Mouse (Mus musculus): ENCODE measurements around the gene Pacsin1.

The Pacsin1 gene

DNA sequence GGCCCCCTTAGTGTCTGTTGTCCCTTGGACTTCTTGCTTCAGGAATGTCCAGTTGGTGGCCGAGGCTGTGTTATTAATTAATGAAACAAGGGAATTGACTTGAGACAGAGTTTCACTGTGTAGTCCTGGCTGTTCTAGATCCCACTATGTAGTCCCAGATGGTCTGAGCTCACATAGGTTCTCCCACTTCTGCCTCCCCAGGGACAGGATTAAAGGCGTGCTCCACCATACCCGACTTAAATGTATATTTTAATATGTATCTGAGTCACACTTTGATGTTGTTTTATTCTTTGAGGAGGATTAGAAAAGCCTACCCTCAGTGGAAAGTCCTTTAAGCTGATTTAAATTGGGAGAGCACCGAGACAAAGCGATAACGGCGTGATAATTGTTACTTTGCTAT lies 21.0 kb downstream of the Pacsin1 start:
- DNase-seq (ENCODE audit: low read depth in 2 of 2, low spot score in 2 of 2), result no peak

DNA sequence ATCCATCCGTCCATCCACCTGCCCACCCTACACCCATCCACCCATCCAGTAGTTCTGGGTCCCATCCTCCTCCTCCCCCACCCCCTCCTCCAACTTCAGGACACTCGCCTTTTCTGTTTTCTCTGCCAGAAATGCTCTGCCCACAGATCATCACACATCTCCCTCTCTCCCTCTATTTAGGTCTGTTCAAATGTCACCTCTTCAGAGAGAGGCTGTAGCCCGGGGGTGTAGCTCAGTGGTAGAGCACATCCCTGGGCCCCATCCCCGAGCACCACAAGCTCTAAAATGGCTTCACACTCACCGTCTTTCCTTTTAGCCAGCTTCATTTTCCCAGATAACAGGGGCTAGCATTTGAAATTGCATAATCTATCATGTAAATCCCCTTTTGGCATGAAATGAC lies 22.4 kb downstream of the Pacsin1 start:
- DNase-seq (ENCODE audit: low read depth in 2 of 2, low spot score in 2 of 2), result no peak

DNA sequence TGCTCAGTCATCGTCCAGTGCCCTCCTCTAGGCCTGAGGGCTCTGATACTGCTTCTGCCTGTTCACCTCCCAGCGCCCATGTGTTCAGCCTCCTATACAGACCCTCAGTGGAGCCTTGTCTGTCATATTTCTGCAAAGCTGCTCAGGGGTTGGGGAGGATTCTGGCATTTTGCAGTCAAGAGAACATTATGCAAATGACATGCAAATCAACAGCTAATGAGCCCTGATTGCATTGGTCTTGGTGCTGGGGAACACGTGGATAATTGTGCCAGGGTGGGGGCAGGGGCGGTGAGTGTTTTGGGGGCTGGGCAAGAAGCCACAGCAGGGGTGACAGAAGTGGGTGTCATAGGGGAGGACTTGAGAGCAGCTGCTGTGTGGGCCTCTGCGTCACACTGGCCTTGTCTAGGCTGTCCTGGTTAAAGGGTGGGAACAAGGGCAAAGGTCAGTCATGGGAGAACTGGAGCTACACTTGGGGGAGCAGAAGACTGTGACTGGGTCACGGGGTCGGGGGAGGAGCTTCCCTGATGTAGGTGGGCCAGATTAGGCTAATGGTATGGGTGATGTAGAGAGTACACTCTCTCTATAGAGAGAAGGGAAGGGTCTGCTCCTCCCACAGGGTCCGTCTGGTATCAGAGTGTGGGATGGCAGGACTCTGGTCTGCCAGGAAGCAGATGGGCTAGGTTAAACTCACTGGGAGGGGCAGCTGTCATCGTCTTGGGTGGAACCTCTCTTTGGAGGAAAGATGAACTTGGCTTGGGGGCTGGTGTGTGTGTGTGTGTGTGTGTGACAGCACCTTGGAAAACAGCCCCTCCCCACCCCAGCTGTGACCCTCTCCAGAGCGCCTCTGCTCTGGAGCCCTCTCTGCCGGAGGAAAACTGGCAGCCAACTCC lies 23.9 kb downstream of the Pacsin1 start:
- DNase-seq (ENCODE audit: low read depth in 2 of 2, low spot score in 2 of 2), result no peak

DNA sequence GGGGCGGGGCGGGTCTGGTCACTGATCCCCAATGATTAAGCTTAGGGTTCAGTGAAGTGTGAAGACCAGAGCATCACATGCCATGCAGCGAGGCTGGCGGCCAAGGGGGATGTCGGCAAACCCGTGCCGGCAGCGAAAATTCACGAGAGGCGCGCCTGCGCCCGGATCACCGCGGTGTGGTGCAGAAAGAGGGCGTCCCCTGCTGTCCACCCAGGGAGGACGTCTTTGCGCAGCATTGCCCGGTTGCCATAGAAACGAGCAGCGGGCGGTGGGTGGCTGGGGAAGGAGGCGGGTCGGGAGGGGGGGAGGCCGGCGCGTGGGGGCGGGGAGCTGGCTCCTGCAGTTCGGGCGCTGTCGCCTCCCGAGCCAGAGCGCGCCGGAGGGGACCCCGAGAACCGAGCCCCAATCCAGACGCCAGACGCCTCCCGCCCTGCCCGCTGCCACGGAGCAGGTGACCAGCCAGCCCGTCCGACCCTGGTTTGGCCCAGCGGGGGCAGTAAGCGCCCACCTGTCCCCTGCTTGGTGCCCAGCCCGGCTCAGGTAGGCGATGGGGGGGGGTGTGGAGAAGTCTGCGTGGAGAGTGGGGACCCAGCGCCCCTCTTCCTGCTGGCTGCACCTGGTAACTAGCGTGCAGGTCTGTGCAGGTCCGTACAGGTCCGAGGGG lies 29.7 kb downstream of the Pacsin1 start:
- DNase-seq (ENCODE audit: low read depth in 2 of 2, low spot score in 2 of 2), result peak; percentile 17 to 48

DNA sequence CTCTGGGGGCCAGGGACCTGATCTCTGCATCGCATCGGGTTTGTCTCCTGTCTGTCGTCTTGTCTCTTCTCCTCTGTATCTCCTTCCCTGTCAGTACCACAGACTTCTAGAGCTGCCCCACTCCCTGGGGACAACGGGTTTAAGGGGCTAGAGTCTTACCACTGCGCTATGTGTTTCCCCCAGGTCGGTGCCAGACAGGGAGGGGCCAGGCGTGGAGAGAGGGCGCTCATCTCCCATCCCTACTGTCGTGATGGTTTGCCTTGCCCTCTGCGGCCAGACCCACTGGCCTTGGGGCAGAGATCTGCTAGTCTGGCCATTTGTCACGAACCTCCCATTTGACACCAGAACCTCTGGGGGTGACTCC lies 30.2 kb downstream of the Pacsin1 start:
- no peak for DNase-seq (ENCODE audit: low read depth in 2 of 2, low spot score in 2 of 2)

DNA sequence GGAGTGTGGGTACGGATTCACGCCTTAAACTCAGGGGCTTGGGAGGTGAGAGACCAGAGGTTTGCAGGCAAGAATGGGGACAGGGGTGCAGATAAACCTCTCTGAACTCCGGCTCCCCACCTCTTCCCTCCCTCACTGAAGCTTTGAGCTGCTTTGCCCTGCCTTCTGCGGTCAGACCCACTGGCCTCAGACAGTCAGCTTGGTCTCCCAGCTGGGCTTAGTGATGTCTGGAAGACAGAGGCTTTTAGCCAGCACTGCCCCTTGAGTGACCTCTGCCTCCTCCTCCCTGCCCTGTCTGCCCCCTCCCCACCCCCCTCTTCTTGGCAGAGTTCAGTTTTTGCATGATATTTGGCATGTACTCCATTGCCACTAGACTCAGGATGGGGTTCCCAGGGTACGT lies 31.1 kb downstream of the Pacsin1 start:
- DNase-seq (ENCODE audit: low read depth in 2 of 2, low spot score in 2 of 2), result no peak

DNA sequence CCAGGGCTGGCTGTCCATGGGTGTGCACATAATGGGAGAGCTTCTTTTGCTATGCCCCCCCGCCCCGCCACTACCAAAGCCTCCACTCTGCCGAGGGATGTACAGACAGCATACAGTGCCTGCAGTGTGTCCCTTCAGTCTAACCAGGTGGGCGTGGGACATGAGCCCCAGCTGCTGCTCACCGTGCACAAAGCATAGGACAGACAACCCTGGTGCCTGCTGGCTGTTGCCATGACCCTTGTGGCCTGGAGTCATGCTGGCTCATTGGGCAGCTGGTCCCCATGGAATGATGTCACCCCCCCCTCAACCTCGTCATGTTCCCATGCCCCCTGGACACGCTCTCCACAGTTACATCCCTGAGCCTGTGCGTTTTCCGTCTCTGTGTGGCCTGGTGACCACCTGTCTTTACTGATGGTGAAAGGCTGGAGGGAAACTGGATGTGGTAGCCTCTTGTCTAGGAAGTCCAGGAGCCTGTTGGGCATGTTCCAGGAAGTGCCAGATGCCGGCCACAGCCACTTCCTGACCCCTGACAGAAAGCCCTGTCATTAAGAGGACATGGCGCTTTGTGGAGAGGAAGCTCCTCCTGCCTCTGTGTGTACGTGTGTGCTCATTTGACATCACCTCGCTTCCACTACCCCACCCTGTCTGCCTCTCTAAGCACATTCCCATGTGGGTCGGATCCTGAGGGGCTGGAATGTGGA lies 35.8 kb downstream of the Pacsin1 start:
- no peak for DNase-seq (ENCODE audit: low read depth in 2 of 2, low spot score in 2 of 2)

DNA sequence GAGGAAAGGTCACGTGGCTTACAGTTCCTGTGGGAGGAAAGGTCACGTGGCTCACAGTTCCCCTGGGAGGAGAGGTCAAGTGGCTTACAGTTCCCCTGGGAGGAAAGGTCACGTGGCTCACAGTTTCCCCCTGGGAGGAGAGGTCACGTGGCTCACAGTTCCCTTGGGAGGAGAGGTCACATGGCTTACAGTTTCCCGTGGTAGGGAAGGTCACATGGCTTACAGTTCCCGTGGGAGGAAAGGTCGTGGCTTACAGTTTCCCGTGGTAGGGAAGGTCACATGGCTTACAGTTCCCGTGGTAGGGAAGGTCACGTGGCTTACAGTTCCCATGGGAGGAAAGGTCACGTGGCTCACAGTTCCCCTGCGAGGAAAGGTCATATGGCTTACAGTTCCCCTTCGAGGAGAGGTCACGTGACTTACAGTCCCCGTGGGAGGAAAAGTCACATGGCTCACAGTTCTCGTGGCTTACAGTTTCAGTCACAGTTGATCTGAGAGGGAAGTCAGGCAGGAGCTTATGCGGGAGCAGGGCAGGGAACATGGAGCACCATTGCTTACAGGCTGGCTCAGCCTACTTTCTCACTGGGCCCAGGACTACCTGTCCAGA lies 44.4 kb downstream of the Pacsin1 start:
- no peak for DNase-seq (ENCODE audit: low read depth in 2 of 2, low spot score in 2 of 2)

DNA sequence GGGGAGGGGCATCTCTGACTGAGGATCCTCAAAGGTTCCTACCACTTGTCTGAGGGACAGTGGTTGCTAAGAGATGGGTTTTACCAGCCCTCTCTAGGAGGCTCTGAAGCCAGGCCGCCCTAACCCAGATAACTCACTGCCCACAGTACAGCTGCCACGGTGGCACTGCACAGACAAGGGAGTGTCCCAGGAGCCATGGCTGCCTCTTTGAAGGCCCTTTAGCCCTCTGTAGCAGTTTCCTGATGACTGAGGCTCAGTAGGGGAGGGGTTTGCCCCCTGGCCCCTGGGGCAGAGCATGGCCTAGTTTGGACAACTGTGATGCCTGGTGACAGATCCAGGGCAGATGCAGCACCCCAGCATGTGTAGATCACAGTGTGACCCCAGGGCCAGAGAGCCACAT lies 45.5 kb downstream of the Pacsin1 start:
- no peak for DNase-seq (ENCODE audit: low read depth in 2 of 2, low spot score in 2 of 2)

DNA sequence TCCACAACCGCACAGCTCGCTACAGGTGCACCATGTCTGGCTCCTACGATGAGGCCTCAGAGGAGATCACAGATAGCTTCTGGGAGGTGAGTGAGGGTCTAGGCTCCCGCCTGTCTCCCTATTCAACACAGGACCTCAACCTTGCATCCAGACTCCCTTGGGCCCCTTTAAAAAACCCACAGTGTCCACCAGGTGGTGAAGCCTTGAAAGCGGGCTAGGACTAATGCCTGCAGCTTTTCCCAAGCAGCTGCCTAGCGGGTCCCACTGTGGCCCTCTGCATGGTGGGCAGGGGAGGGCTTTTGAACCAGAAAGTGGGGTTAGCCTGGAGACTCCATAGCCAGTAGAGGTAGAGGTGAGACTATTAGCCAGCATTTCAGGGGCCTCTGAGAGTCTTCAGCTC lies 46.5 kb downstream of the Pacsin1 start:
- DNase-seq (ENCODE audit: low read depth in 2 of 2, low spot score in 2 of 2), result no peak

DNA sequence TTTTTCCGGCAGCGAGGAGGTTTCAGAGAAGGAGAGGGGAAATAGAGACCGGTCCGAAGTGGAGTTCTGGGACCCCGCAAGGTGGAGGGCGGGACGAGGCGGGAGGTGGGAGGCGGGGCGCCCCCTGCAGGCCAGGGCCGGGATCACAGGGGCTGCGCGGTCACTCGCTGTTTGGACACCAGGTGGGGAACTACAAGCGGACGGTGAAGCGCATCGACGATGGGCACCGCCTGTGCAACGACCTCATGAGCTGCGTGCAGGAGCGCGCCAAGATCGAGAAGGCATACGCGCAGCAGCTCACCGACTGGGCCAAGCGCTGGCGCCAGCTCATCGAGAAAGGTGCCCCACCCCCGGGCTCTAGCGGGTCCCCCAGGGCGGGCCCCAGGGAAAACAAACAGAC lies 47.2 kb downstream of the Pacsin1 start:
- DNase-seq (ENCODE audit: low read depth in 2 of 2, low spot score in 2 of 2), result peak; percentile 11 to 17

DNA sequence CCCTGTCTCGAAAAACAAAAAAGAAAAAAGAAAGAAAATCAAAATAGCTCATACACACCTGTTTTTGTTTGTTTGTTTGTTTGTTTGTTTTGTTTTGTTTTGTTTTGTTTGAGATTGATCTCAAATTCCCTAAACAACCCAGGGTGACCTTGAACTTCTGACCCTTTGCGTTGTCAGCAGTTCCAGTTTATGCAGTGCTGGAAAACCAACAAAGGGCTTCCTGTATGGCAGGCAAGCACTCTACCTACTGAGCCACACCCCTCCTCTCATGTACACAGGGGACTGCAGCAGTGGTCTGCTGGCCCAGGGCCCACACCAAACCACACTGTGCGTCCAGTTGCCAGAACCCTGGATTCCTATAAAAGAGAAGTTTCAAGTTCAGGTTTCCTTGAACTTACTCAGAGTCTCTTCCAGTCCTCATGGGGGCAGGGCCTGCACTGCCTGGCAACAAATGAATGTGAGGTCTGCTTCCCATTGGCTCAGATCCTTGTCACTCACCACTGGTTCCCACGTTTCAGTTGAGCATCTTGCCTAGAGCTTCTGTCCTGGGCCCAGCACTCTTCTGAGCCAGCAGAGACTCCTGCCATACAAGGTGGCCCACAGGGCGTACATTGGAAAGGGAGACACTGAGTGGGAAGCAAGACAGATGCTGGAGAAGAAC lies 48.8 kb downstream of the Pacsin1 start:
- no peak for DNase-seq (ENCODE audit: low read depth in 2 of 2, low spot score in 2 of 2)

DNA sequence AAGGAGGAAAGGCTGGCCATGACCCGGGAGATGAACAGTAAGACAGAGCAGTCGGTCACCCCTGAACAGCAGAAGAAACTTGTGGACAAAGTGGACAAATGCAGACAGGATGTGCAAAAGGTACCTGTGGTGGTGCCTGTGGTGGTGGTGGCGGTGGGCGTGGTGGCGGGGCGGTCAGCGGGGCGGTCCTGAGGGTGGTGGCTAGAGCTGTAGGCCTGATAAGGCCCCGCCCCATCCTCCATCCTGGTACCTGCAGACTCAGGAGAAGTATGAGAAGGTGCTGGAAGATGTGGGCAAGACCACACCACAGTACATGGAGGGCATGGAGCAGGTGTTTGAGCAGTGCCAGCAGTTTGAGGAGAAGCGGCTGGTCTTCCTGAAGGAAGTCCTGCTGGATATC lies 50.4 kb downstream of the Pacsin1 start:
- no peak for DNase-seq (ENCODE audit: low read depth in 2 of 2, low spot score in 2 of 2)

DNA sequence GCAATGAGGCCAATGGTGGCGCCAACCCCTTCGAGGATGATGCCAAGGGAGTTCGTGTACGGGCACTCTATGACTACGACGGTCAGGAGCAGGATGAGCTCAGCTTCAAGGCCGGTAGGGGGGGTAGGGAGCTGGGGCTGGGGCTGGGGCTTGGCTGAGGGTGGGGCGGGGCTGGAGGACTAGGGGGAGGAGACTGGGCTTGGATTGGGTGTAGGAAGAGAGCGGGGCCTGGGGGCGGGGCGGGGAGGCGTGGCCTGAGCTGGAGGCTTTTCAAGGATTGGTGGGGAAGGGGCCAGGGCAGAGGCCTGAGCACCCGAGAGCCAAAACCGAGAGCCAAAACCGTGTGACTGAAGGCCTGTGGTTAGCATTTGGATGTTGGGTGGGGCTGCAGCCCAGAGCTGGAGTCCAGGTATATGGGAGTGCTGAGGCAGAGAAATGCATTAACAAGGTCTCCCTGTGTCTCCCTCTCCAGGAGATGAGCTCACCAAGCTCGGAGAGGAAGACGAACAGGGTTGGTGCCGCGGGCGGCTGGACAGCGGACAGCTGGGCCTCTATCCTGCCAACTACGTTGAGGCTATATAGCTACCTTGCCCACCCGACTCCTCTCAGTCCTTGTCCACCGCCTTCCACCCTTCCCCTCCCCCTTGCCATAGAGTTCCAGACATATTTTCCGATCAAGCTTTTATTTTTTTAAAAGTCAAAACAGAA lies 52.8 kb downstream of the Pacsin1 start:
- no peak for DNase-seq (ENCODE audit: low read depth in 2 of 2, low spot score in 2 of 2)

DNA sequence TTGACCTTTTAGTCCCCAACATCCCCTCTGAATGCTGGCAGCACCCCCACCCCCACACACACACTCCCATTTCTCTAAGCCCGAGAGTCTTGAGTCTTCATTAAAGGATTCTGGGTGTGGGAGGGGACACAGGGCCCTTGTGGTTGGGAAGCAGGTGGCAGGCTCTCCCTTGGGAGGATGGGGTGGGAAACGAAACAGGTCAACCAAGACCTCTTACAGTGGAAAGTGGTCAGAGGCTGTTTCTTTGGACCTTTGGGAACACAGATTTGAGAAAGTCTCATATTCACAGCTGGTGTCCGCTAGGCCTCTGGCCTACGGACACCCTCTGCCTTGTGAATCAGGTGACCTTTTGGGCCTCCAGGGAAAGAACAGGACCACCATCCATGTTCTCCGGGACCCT lies 54.3 kb downstream of the Pacsin1 start:
- no peak for DNase-seq (ENCODE audit: low read depth in 2 of 2, low spot score in 2 of 2)

DNA sequence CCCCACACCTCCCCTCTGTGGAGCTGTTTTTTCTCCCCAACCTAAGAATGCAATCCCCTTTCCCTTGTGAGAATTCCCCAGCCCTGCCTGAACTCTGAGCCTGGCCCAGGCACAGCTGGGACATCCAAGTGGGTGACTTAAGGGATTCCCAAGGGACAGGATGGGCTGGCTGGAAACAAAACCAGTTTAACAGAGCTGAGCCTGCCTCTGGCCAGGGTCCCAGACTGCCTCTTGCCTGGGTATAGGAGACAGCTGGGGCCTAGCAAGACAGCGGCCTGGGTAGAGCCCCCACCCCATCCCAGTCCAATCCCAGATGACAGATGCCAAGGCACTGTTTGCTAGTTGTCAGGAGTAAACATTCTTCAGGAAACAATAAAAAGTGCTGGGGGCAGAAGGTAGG lies 57.5 kb downstream of the Pacsin1 start:
- DNase-seq (ENCODE audit: low read depth in 2 of 2, low spot score in 2 of 2), result no peak

DNA sequence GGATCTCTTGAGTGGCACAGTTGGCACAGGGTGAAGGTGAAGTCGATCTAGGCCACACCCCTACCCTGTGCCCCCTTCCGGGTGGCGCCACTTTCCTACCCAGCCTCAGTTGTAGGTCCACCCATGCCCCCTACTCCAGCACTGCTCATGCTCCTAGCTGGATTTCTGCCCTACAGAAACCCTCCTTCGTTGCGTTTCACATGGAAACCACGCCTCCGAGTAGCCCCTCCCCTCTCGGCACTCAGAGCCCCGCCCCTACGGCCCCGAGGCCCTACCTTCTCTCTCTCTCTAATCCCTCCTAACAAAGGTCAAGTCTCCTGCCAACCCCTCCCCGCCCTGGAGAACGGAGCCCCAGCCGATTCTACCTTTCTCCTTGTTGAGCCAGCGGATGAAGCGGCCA lies 61.5 kb downstream of the Pacsin1 start:
- no peak for DNase-seq (ENCODE audit: low read depth in 2 of 2, low spot score in 2 of 2)

DNA sequence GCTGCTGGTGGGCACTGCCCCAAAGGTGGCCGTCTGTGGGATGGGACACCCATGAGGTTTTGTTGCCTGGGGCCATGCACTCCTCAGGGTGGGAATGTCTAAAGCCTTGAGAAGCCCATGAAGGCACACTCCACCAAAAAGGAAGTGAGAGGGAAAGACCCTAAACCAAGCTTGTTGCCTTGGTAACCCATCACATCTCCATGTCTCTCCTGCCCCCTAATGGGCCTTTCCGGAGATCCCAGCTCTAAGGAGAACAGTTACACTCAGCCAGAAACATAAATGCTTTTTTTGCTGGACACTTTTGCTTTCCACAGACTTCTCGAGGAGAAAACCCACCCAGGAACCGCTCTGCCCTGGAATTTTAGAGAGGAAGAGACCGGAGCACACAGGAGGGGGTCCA lies 62.9 kb downstream of the Pacsin1 start:
- no peak for DNase-seq (ENCODE audit: low read depth in 2 of 2, low spot score in 2 of 2)

DNA sequence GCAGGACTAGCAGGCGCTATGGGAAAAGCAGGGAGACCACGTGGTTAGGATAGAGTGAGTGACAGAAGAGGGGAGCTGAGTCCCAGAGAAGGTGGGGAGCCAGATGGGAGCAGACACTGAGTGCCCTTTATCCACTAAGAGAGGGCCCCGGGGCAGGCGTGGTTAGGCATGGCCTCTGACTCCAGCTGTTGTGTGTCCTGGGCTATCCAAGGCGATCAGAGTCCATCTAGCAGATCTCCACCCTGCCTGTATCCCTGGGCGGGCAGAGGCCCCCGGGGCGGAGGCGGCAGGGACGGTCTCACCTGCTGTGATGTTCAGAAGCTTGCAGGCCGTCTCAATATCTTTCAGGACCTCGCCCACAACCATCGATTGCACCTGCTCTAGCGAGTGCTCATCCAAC lies 64.4 kb downstream of the Pacsin1 start:
- no peak for DNase-seq (ENCODE audit: low read depth in 2 of 2, low spot score in 2 of 2)

DNA sequence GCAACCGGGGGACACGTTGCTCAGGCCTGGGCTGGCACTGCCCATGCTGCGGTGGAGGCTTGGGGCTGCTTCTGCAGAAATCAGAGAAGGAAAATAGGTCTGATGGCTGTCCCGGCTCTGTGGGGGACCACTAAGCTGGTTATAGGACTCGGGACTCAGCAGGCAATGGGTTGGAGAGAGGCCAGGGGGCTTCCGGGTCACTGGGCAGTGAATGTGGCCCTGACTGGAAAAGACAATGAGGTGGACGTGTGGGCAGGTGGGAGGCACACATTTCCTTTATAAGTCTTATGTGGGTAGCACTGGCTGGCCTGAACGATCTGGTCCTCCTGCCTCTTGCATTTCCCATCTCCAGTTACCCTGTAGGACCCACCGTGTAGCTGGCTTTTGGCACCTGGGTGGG lies 65.0 kb downstream of the Pacsin1 start:
- no peak for DNase-seq (ENCODE audit: low read depth in 2 of 2, low spot score in 2 of 2)
